Mouse (Mus musculus) CH12.LX (cell line): ENCODE measurements around the gene Rap1gap. TPM values are rescaled to one million over a fixed set of nuclear protein-coding genes. Genes with fewer than 3 reads are reported as not detected.

Source experiments
- DNase-seq: peaks from one replicate; pipeline ENCODE4 v3.0.0-alpha.2; 2013; ENCODE audit errors: extremely low read depth
- H3K27ac ChIP-seq: 2 replicates; pipeline ENCODE4 v1.5.1; 2012; ENCODE audit warnings: low read depth, mild to moderate bottlenecking, control low read depth, moderate library complexity; ENCODE audit not compliant: insufficient read depth
- H3K27me3 ChIP-seq: replicated peaks from 2 replicates; pipeline ENCODE3; 2012; ENCODE audit warnings: inconsistent platforms
- H3K36me3 ChIP-seq, 2 experiments: replicated peaks in 1 of 2; 2 replicates each; pipeline versions ENCODE3 to v1.6.1; 2012; ENCODE audit warnings: inconsistent platforms in 1 of 2, low read length in 1 of 2, mild to moderate bottlenecking in 1 of 2, mixed read lengths in 1 of 2, moderate library complexity in 1 of 2; ENCODE audit not compliant: control insufficient read depth in 1 of 2, insufficient read depth in 1 of 2
- H3K4me1 ChIP-seq, 2 experiments: 2 replicates each; pipeline ENCODE4 v1.6.1; 2012; ENCODE audit warnings: inconsistent platforms in 1 of 2, moderate library complexity in 1 of 2; ENCODE audit not compliant: insufficient read depth in 2 of 2, control insufficient read depth in 1 of 2
- H3K4me2 ChIP-seq: 2 replicates; pipeline ENCODE4 v1.6.1; 2012; ENCODE audit warnings: low read depth, mild to moderate bottlenecking, control low read depth; ENCODE audit not compliant: poor library complexity, insufficient read depth, severe bottlenecking
- H3K4me3 ChIP-seq, 3 experiments: fragments of 150-350 bp in 1 of 3; sonication (generic) in 1 of 3; replicated peaks in 1 of 3; 2 replicates each; pipeline versions ENCODE3 to v1.5.1; 2011 to 2012; ENCODE audit warnings: low read depth in 2 of 3, low read length in 2 of 3, mild to moderate bottlenecking in 2 of 3, moderate library complexity in 2 of 3, control low read depth in 1 of 3, improper control_type of control experiment in 1 of 3, inconsistent platforms in 1 of 3, mixed read lengths in 1 of 3; ENCODE audit not compliant: poor library complexity in 1 of 3
- H3K79me2 ChIP-seq: replicated peaks from 2 replicates; pipeline ENCODE4 v1.6.1; 2012; ENCODE audit warnings: mild to moderate bottlenecking, moderate library complexity; ENCODE audit not compliant: control insufficient read depth, poor library complexity, insufficient read depth, severe bottlenecking; ENCODE audit errors: extremely low read depth
- H3K9ac ChIP-seq: 2 replicates; pipeline ENCODE4 v1.6.1; 2012; ENCODE audit warnings: low read depth, mild to moderate bottlenecking, control low read depth, moderate library complexity; ENCODE audit not compliant: insufficient read depth
- H3K9me3 ChIP-seq: replicated peaks from 2 replicates; pipeline ENCODE3; 2012; ENCODE audit warnings: low read length, inconsistent platforms, mixed read lengths
- CHD1 ChIP-seq: IDR thresholded peaks from 2 replicates; pipeline ENCODE4 v1.6.1; 2012; ENCODE audit warnings: low read depth, low read length, improper control_type of control experiment, inconsistent platforms
- HCFC1 ChIP-seq: IDR thresholded peaks from 2 replicates; pipeline ENCODE4 v1.6.1; 2012; ENCODE audit warnings: low read depth, mild to moderate bottlenecking, inconsistent platforms, low read length, improper control_type of control experiment
- JUN ChIP-seq: IDR thresholded peaks from 2 replicates; pipeline ENCODE4 v1.6.1; 2011; ENCODE audit warnings: low read depth, mild to moderate bottlenecking, low read length, improper control_type of control experiment, moderate library complexity; ENCODE audit not compliant: insufficient read depth
- JUND ChIP-seq: conservative IDR thresholded peaks from 2 replicates; pipeline ENCODE4 v1.6.1; 2011; ENCODE audit warnings: low read depth, low read length, improper control_type of control experiment
- KAT2A ChIP-seq: IDR thresholded peaks from 2 replicates; pipeline ENCODE4 v1.6.1; 2012; ENCODE audit warnings: low read length, improper control_type of control experiment, inconsistent platforms; ENCODE audit not compliant: insufficient replicate concordance
- MAFK ChIP-seq: IDR thresholded peaks from 2 replicates; pipeline ENCODE4 v1.6.1; 2011; ENCODE audit warnings: low read length, improper control_type of control experiment; ENCODE audit not compliant: insufficient replicate concordance
- MYC ChIP-seq: IDR thresholded peaks from 2 replicates; pipeline ENCODE4 v1.6.1; 2011; ENCODE audit warnings: low read depth, mild to moderate bottlenecking, improper control_type of control experiment, low read length
- NRF1 ChIP-seq: IDR thresholded peaks from 2 replicates; pipeline ENCODE4 v1.6.1; 2014; ENCODE audit warnings: low read depth, mild to moderate bottlenecking, inconsistent platforms, low read length, improper control_type of control experiment, moderate library complexity
- PAX5 ChIP-seq: IDR thresholded peaks from 2 replicates; pipeline ENCODE4 v1.6.1; 2012; ENCODE audit warnings: low read length, inconsistent platforms, mixed read lengths
- POLR2A ChIP-seq: IDR thresholded peaks from 2 replicates; pipeline ENCODE4 v1.6.1; 2011; ENCODE audit warnings: low read depth, mild to moderate bottlenecking, improper control_type of control experiment, low read length
- RCOR1 ChIP-seq: conservative IDR thresholded peaks from 2 replicates; pipeline ENCODE4 v1.6.1; 2012; ENCODE audit warnings: low read depth, mild to moderate bottlenecking, inconsistent platforms, low read length, improper control_type of control experiment
- SIN3A ChIP-seq: IDR thresholded peaks from 2 replicates; pipeline ENCODE4 v1.6.1; 2012; ENCODE audit warnings: low read length, improper control_type of control experiment, inconsistent platforms
- USF1 ChIP-seq: IDR thresholded peaks from 2 replicates; pipeline ENCODE4 v1.6.1; 2014; ENCODE audit warnings: low read depth, mild to moderate bottlenecking, inconsistent platforms, low read length, improper control_type of control experiment
- USF2 ChIP-seq: conservative IDR thresholded peaks from 2 replicates; pipeline ENCODE4 v1.6.1; 2011; ENCODE audit warnings: low read depth, low read length, improper control_type of control experiment
- ZC3H11A ChIP-seq: IDR thresholded peaks from 2 replicates; pipeline ENCODE4 v1.6.1; 2012; ENCODE audit warnings: low read depth, mild to moderate bottlenecking, inconsistent platforms, low read length, improper control_type of control experiment
- dilution Hi-C: fragments of 300-500 bp; cut with MboI; formaldehyde crosslinking; loops from 2 replicates; pipeline ENCODE4 v1.14.3; 2020; ENCODE audit warnings: low sequenced_read_pairs; ENCODE audit not compliant: extremely low pct_unique_long_range_greater_than_20kb, extremely low pct_ligation_motif_present
- in situ Hi-C: fragments of 300-500 bp; cut with MboI; formaldehyde crosslinking; loops from 3 replicates; pipeline ENCODE4 v1.14.3; 2019; ENCODE audit warnings: low sequenced_read_pairs, low pct_ligation_motif_present, low pct_unique_long_range_greater_than_20kb, mixed read lengths
- polyA plus RNA-seq: library from polyadenylated mRNA; unstranded; fragments of >175 nt; gene quantifications from 2 replicates; pipeline ENCODE4 v1.2.1, GENCODE M21; 2012; ENCODE audit warnings: low read depth; ENCODE audit not compliant: insufficient read length
- total RNA-seq, 2 experiments: library from RNA; depleted of rRNA; stranded (reverse); fragments of 300-350 nt in 1 of 2; fragments of >200 nt in 1 of 2; gene quantifications; 2 replicates each; pipeline ENCODE4 v1.2.3; 2012 to 2014

The Rap1gap gene
- total and polyA plus RNA-seq, 3 experiments, result 3.0 to 11.1 (median 5.8) TPM

DNA sequence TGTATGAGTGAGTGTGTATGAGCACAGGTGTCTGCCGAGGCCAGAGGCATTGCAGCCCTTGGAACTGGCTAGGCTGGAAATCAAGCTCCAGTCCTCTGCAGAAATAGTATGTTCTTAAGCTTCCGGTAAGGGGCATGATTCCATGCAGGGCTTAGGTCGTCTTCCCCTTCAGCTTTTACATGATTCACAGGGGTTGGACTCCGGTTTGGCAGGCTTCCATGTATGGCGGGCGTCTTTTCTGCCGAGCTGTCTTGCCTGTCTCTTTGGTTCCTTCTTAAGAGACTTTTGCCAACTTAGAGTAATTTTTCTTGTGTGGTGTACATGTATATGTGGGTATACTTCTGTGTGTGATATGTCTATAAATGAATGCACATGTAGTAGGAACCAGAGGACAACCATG is 35.2 kb upstream of the Rap1gap start:
- in situ Hi-C loops (no loop called here), dilution Hi-C loops (no loop called here)
- Histone ChIP-seq H3K79me2 (no peaks in the 10 kb centered on the region), H3K9me3 (no peaks in the 10 kb centered on the region), H3K4me3 (no peak overlapping the region), H3K36me3 (peaks cover 58 to 88% of the 10 kb centered on the region in 2 experiments), H3K9ac (no peak overlapping the region), H3K27ac (no peak overlapping the region), H3K4me2 (no peak overlapping the region), H3K27me3 (no peaks in the 10 kb centered on the region), H3K4me1 (peaks cover 0 to 4% of the 10 kb centered on the region in 2 experiments; a peak in 2 of 4 replicates)
- no peak for DNase-seq
- TF ChIP-seq POLR2A (no peak), JUN (no peak), USF2 (no peak), SIN3A (no peak), RCOR1 (no peak)

DNA sequence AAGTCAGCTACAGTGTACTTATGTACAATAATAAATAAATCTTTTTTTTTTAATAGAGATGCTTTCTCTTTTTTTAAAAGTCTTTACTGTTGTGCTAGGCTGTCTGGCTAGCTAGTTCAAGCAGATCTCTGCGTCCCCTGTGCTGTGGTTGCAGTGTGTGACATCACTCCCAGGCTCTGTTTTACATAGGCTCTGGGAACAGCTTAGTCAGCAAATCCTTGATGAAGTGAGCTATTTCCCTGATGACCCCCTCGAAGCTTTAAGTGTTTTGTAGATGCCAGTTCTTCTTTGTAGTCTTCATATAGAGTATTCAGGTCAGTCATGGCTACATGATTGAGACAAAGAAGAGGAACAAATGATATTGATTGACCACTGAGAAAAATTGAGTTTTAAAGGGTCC is 34.4 kb upstream of the Rap1gap start:
- in situ Hi-C loops, result no loop called here
- H3K9me3 ChIP-seq, result no peaks in the 10 kb centered on the region
- no peak for DNase-seq
- H3K4me1 ChIP-seq, result peaks cover 3 to 11% of the 10 kb centered on the region in 2 experiments; a peak in 3 of 4 replicates
- H3K79me2 ChIP-seq, result no peaks in the 10 kb centered on the region
- H3K27ac ChIP-seq, result no peak overlapping the region
- no peaks in the 10 kb centered on the region for H3K27me3 ChIP-seq
- no peak overlapping the region for H3K4me3 ChIP-seq
- H3K36me3 ChIP-seq, result peaks cover 54 to 86% of the 10 kb centered on the region in 2 experiments
- no peak overlapping the region for H3K9ac ChIP-seq
- dilution Hi-C loops, result no loop called here
- H3K4me2 ChIP-seq, result no peak overlapping the region
- TF ChIP-seq HCFC1 (no peak), MAFK (peak; percentile 89)

DNA sequence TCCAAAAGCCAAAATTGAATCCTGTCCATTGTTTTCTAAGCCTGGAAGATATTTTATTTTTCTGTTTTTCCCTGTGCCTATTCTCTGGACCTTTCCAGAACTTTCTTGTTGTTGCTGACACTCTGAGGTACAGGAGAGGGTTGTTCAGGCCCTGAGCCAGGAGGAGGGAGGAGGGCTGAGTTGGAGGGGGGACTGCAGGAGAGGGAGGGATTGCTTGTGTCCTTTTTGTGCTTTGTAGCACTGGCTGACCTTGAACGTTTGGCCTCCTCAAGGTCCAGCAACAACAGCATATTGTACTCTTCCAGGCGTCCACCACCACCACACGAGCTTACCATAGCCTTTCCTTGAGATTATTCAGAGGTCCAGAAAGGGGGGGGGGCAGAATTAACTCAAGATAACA is 32.9 kb upstream of the Rap1gap start:
- DNase-seq, result no peak
- H3K4me2 ChIP-seq, result no peak overlapping the region
- TF ChIP-seq HCFC1 (no peak), USF1 (no peak), CHD1 (no peak), MYC (no peak), PAX5 (no peak), ZC3H11A (no peak), SIN3A (no peak), JUND (no peak), POLR2A (no peak), NRF1 (no peak), KAT2A (no peak), MAFK (no peak)
- TF ChIP-seq, all 38 proteins: peak for 0
- Histone ChIP-seq H3K79me2 (no peaks in the 10 kb centered on the region), H3K4me1 (peaks cover 3 to 19% of the 10 kb centered on the region in 2 experiments; a peak in 3 of 4 replicates), H3K4me3 (no peak overlapping the region), H3K9me3 (no peaks in the 10 kb centered on the region), H3K27me3 (no peaks in the 10 kb centered on the region), H3K9ac (no peak overlapping the region), H3K27ac (no peak overlapping the region), H3K36me3 (peaks cover 59 to 89% of the 10 kb centered on the region in 2 experiments)
- dilution Hi-C loops, result no loop called here
- in situ Hi-C loops, result no loop called here
